Mouse (Mus musculus) MEL (cell line): ENCODE measurements around the gene Ndufs1. TPM values are rescaled to one million over a fixed set of nuclear protein-coding genes. Genes with fewer than 3 reads are reported as not detected.

Experiments used
- DNase-seq: peaks from one replicate; pipeline ENCODE4 v3.0.0; 2011; ENCODE audit warnings: low read depth, low spot score
- H3K27ac ChIP-seq: 2 replicates; pipeline ENCODE4 v1.5.1; 2012; ENCODE audit warnings: low read depth, mild to moderate bottlenecking, control low read depth, low read length, moderate library complexity; ENCODE audit not compliant: control insufficient read depth
- H3K27me3 ChIP-seq, 2 experiments: fragments of 150-350 bp in 1 of 2; sonication (generic) in 1 of 2; 2 replicates each; pipeline ENCODE4 v1.6.1; 2012; ENCODE audit warnings: low read length in 2 of 2, mild to moderate bottlenecking in 2 of 2, improper control_type of control experiment in 1 of 2, moderate library complexity in 1 of 2; ENCODE audit not compliant: insufficient read depth in 2 of 2, control insufficient read depth in 1 of 2
- H3K36me3 ChIP-seq, 2 experiments: 2 replicates each; pipeline ENCODE4 v1.6.1; 2012 to 2014; ENCODE audit warnings: low read length in 2 of 2, improper control_type of control experiment in 1 of 2, inconsistent platforms in 1 of 2, mild to moderate bottlenecking in 1 of 2; ENCODE audit not compliant: insufficient read depth in 2 of 2, control insufficient read depth in 1 of 2
- H3K4me1 ChIP-seq, 2 experiments: fragments of 150-350 bp in 1 of 2; sonication (generic) in 1 of 2; 2 replicates each; pipeline ENCODE4 v1.6.1; 2012; ENCODE audit warnings: low read length in 2 of 2, improper control_type of control experiment in 1 of 2, mild to moderate bottlenecking in 1 of 2; ENCODE audit not compliant: insufficient read depth in 2 of 2, control insufficient read depth in 1 of 2
- H3K4me3 ChIP-seq, 2 experiments: fragments of 150-350 bp in 1 of 2; sonication (generic) in 1 of 2; 2 replicates each; pipeline ENCODE4 v1.5.1; 2012; ENCODE audit warnings: low read depth in 2 of 2, low read length in 2 of 2, mild to moderate bottlenecking in 2 of 2, moderate library complexity in 2 of 2, control low read depth in 1 of 2, improper control_type of control experiment in 1 of 2; ENCODE audit not compliant: control insufficient read depth in 1 of 2, insufficient read depth in 1 of 2
- H3K79me2 ChIP-seq: 2 replicates; pipeline ENCODE4 v1.6.1; 2012; ENCODE audit warnings: mild to moderate bottlenecking, low read length, moderate library complexity; ENCODE audit not compliant: control insufficient read depth, poor library complexity, insufficient read depth
- H3K9ac ChIP-seq: 2 replicates; pipeline ENCODE4 v1.6.1; 2012; ENCODE audit warnings: low read depth, mild to moderate bottlenecking, control low read depth, low read length, moderate library complexity; ENCODE audit not compliant: control insufficient read depth, poor library complexity, severe bottlenecking
- H3K9me3 ChIP-seq: fragments of 150-350 bp; sonication (generic); replicated peaks from 2 replicates; pipeline ENCODE4 v1.6.1; 2012; ENCODE audit warnings: mild to moderate bottlenecking, low read length, improper control_type of control experiment, moderate library complexity; ENCODE audit not compliant: insufficient read depth
- BHLHE40 ChIP-seq: IDR thresholded peaks from 2 replicates; pipeline ENCODE4 v1.6.1; 2012; ENCODE audit warnings: low read depth, mild to moderate bottlenecking, inconsistent platforms, low read length, improper control_type of control experiment, borderline replicate concordance
- CHD1 ChIP-seq: IDR thresholded peaks from 2 replicates; pipeline ENCODE4 v1.6.1; 2012; ENCODE audit warnings: low read depth, mild to moderate bottlenecking, inconsistent platforms, low read length, improper control_type of control experiment
- CHD2 ChIP-seq: IDR thresholded peaks from 2 replicates; pipeline ENCODE4 v1.6.1; 2011; ENCODE audit warnings: low read length, improper control_type of control experiment
- EP300 ChIP-seq, 2 experiments: IDR thresholded peaks; 2 replicates each; pipeline ENCODE4 v1.6.1; 2011; ENCODE audit warnings: improper control_type of control experiment in 2 of 2, low read length in 2 of 2, low read depth in 1 of 2, mild to moderate bottlenecking in 1 of 2
- GATA1 ChIP-seq: IDR thresholded peaks from 2 replicates; pipeline ENCODE4 v1.6.1; 2011; ENCODE audit warnings: low read depth, low read length, improper control_type of control experiment
- HCFC1 ChIP-seq: IDR thresholded peaks from 2 replicates; pipeline ENCODE4 v1.6.1; 2012; ENCODE audit warnings: low read depth, mild to moderate bottlenecking, inconsistent platforms, low read length, improper control_type of control experiment, moderate library complexity
- KAT2A ChIP-seq: conservative IDR thresholded peaks from 2 replicates; pipeline ENCODE4 v1.6.1; 2012; ENCODE audit warnings: low read depth, low read length, improper control_type of control experiment, inconsistent platforms
- MAX ChIP-seq: IDR thresholded peaks from 2 replicates; pipeline ENCODE4 v1.6.1; 2011; ENCODE audit warnings: low read length, improper control_type of control experiment
- MAZ ChIP-seq: IDR thresholded peaks from 2 replicates; pipeline ENCODE4 v1.6.1; 2012; ENCODE audit warnings: low read depth, mild to moderate bottlenecking, inconsistent platforms, low read length, improper control_type of control experiment
- MXI1 ChIP-seq: IDR thresholded peaks from 2 replicates; pipeline ENCODE4 v1.6.1; 2011; ENCODE audit warnings: mild to moderate bottlenecking, low read depth, low read length, improper control_type of control experiment
- NELFE ChIP-seq: IDR thresholded peaks from 2 replicates; pipeline ENCODE4 v1.6.1; 2011; ENCODE audit warnings: low read depth, low read length, improper control_type of control experiment
- POLR2A ChIP-seq, 2 experiments: IDR thresholded peaks; 2 replicates each; pipeline ENCODE4 v1.6.1; 2011 to 2012; ENCODE audit warnings: low read length in 2 of 2, mild to moderate bottlenecking in 2 of 2, control low read depth in 1 of 2, improper control_type of control experiment in 1 of 2, low read depth in 1 of 2, moderate library complexity in 1 of 2; ENCODE audit not compliant: control insufficient read depth in 1 of 2, insufficient read depth in 1 of 2, poor library complexity in 1 of 2
- RCOR1 ChIP-seq: IDR thresholded peaks from 2 replicates; pipeline ENCODE4 v1.6.1; 2012; ENCODE audit warnings: low read depth, mild to moderate bottlenecking, inconsistent platforms, low read length, improper control_type of control experiment
- SIN3A ChIP-seq: IDR thresholded peaks from 2 replicates; pipeline ENCODE4 v1.6.1; 2012; ENCODE audit warnings: low read length, improper control_type of control experiment, inconsistent platforms
- SMC3 ChIP-seq: IDR thresholded peaks from 2 replicates; pipeline ENCODE4 v1.6.1; 2011; ENCODE audit warnings: low read depth, low read length, improper control_type of control experiment
- TBP ChIP-seq: IDR thresholded peaks from 2 replicates; pipeline ENCODE4 v1.8.0; 2011; ENCODE audit warnings: low read depth, low read length, improper control_type of control experiment
- USF1 ChIP-seq: IDR thresholded peaks from 2 replicates; pipeline ENCODE4 v1.6.1; 2014; ENCODE audit warnings: low read depth, mild to moderate bottlenecking, inconsistent platforms, low read length, improper control_type of control experiment, moderate library complexity
- ZMIZ1 ChIP-seq: IDR thresholded peaks from 2 replicates; pipeline ENCODE4 v1.6.1; 2012; ENCODE audit warnings: low read depth, mild to moderate bottlenecking, inconsistent platforms, low read length, improper control_type of control experiment, moderate library complexity
- polyA plus RNA-seq, 2 experiments: library from polyadenylated mRNA; stranded (reverse) in 1 of 2; unstranded in 1 of 2; fragments of >175 nt in 1 of 2; fragments of >200 nt in 1 of 2; gene quantifications; 2 replicates each; pipeline versions ENCODE4 v1.2.1 to v1.2.4; 2012; ENCODE audit warnings: low replicate concordance in 2 of 2, low read depth in 1 of 2; ENCODE audit not compliant: insufficient read length in 2 of 2, insufficient read depth in 1 of 2, missing spikeins in 1 of 2
- total RNA-seq: library from RNA; depleted of rRNA; stranded (reverse); fragments of 300-350 nt; gene quantifications from 2 replicates; pipeline ENCODE4 v1.2.3, GENCODE M21; 2012

Ndufs1 gene
- total and polyA plus RNA-seq, 3 experiments = 124 to 163 (median 139) TPM

- Histone ChIP-seq H3K9ac (no peak overlapping the region), H3K4me1 (no peaks in the 10 kb centered on the region), H3K27me3 (no peaks in the 10 kb centered on the region), H3K4me3 (no peak overlapping the region)
- TF ChIP-seq MXI1 (no peak), BHLHE40 (no peak), TBP (no peak), NELFE (no peak), GATA1 (no peak), HCFC1 (no peak), SIN3A (no peak), MAZ (no peak), ZMIZ1 (no peak), KAT2A (no peak)
- TF ChIP-seq, all 39 proteins: peak for 0
- DNase-seq = no peak
- Histone ChIP-seq H3K9me3 (no peaks in the 10 kb centered on the region), H3K36me3 (peaks cover 2 to 3% of the 10 kb centered on the region in 2 experiments; a peak in 2 of 4 replicates), H3K27ac (no peak overlapping the region), H3K79me2 (no peaks in the 10 kb centered on the region)
Observed at GRCm38 (mm10) chr1:63137971-63138370, 38.7 kb downstream of the Ndufs1 start.

GRCm38 (mm10) chr1:63134530-63134929 lies 42.1 kb downstream of the Ndufs1 start:
- peaks cover 0 to 10% of the 10 kb centered on the region in 2 experiments; a peak in 2 of 4 replicates for H3K36me3 ChIP-seq
- no peaks in the 10 kb centered on the region for H3K27me3 ChIP-seq
- peaks cover 3% of the 10 kb centered on the region in 2 experiments; a peak in 3 of 4 replicates for H3K4me1 ChIP-seq
- H3K4me3 ChIP-seq = no peak overlapping the region
- H3K79me2 ChIP-seq = peaks cover 1% of the 10 kb centered on the region; the same call in 1 of the 2 replicates
- H3K9me3 ChIP-seq = no peaks in the 10 kb centered on the region
- H3K9ac ChIP-seq = no peak overlapping the region
- no peak for DNase-seq
- TF ChIP-seq CHD2 (no peak), SMC3 (no peak), USF1 (no peak), TBP (no peak), CHD1 (no peak), POLR2A (IDR thresholded peaks at IDR 0.05; ENCODE audit: control insufficient read depth in 1 of 2, insufficient read depth in 1 of 2, low read depth in 1 of 2, low read length in 2 of 2, poor library complexity in 1 of 2) (no peak), RCOR1 (no peak), MAX (no peak), MAZ (no peak), MXI1 (no peak), EP300 (IDR thresholded peaks at IDR 0.05; ENCODE audit: low read depth in 1 of 2, low read length in 2 of 2) (no peak), BHLHE40 (no peak)
- H3K27ac ChIP-seq = no peak overlapping the region
